Mouse (Mus musculus) spleen, adult 2 months (tissue): ENCODE data around the gene Plin5.

ENCODE experiments used
- CTCF ChIP-seq: fragments of 200-500 bp; IDR thresholded peaks from 2 replicates; pipeline ENCODE4 v1.5.1; 2011; ENCODE audit warnings: mild to moderate bottlenecking, inconsistent platforms; ENCODE audit not compliant: insufficient read depth, insufficient read length, insufficient replicate concordance; ENCODE audit errors: extremely low read depth
- POLR2A ChIP-seq: fragments of 200-500 bp; IDR thresholded peaks from 2 replicates; pipeline ENCODE4 v1.6.1; 2011; ENCODE audit warnings: low read depth, low read length, inconsistent platforms

GRCm38 (mm10) chr17:56106981-56107380 is 10.4 kb downstream of the Plin5 start:
- TF ChIP-seq POLR2A (no peak), CTCF (no peak)
